Comparison of ENCODE assay signal across 8 mouse cellular contexts in genomic region chr12:99153664-99154063, GRCm38 (mm10).
DNase-seq lines count a peak whose midpoint lies in the region; ATAC-seq and TF ChIP-seq lines count a peak whose summit lies in the region.

No protein-coding gene starts in this region.

- H3K4me1 ChIP-seq in forebrain, embryonic 13.5 days, result peaks cover 13% of the 10 kb centered on the region
- H3K4me1 ChIP-seq in midbrain, embryonic 10.5 days, result peaks cover 11% of the 10 kb centered on the region; the same call in 1 of the 2 replicates
- H3K4me1 ChIP-seq in stomach, postnatal 0 days (replicated peaks; ENCODE audit: control insufficient read depth, insufficient read depth), result no peaks in the 10 kb centered on the region

- H3K27me3 ChIP-seq in forebrain, embryonic 13.5 days, result no peaks in the 10 kb centered on the region
- H3K27me3 ChIP-seq in midbrain, embryonic 10.5 days (ENCODE audit: low read depth, poor library complexity, severe bottlenecking), result no peaks in the 10 kb centered on the region
- H3K27me3 ChIP-seq in stomach, postnatal 0 days (ENCODE audit: control insufficient read depth, insufficient read depth, low read length), result no peaks in the 10 kb centered on the region

- peak overlapping the region; percentile 37 for H3K4me2 ChIP-seq in forebrain, embryonic 13.5 days
- H3K4me2 ChIP-seq in stomach, postnatal 0 days (replicated peaks; ENCODE audit: low read depth), result no peak overlapping the region

- 24% methylated on average over 10 of the region's 10 CpGs for WGBS in forebrain, embryonic 13.5 days
- WGBS in midbrain, embryonic 10.5 days, result 81% methylated on average over 10 of the region's 10 CpGs
- WGBS in stomach, postnatal 0 days, result 37% methylated on average over 10 of the region's 10 CpGs

- H3K9me3 ChIP-seq in forebrain, embryonic 13.5 days (replicated peaks), result peaks cover 10% of the 10 kb centered on the region; the same call in 1 of the 2 replicates
- peaks cover 9% of the 10 kb centered on the region; the same call in 1 of the 2 replicates for H3K9me3 ChIP-seq in midbrain, embryonic 10.5 days (replicated peaks)
- H3K9me3 ChIP-seq in stomach, postnatal 0 days (ENCODE audit: control insufficient read depth, low read length), result no peaks in the 10 kb centered on the region

- H3K4me3 ChIP-seq in forebrain, embryonic 13.5 days, result no peak overlapping the region
- no peak overlapping the region for H3K4me3 ChIP-seq in midbrain, embryonic 10.5 days
- no peak overlapping the region for H3K4me3 ChIP-seq in stomach, postnatal 0 days (ENCODE audit: low read depth, low read length)

- H3K9ac ChIP-seq in forebrain, embryonic 13.5 days, result no peak overlapping the region
- no peak overlapping the region for H3K9ac ChIP-seq in stomach, postnatal 0 days (ENCODE audit: low read length)

- peak; percentile 29 for DNase-seq in right cerebral cortex, postnatal 14 days
- no peak for DNase-seq in right cerebral cortex, postnatal 25 days
- no peak for DNase-seq in midbrain, embryonic 10.5 days (ENCODE audit: low spot score)
- DNase-seq in stomach, postnatal 0 days (ENCODE audit: low spot score), result peak; percentile 21
- DNase-seq in heart, adult 18-20 months, result no peak
- no peak for DNase-seq in left cerebral cortex, adult 11 months (ENCODE audit: low spot score)
- DNase-seq in heart, adult 9 months (ENCODE audit: low spot score in 2 of 2), result no peak

- no peaks in the 10 kb centered on the region for H3K36me3 ChIP-seq in forebrain, embryonic 13.5 days (ENCODE audit: poor library complexity, severe bottlenecking)
- H3K36me3 ChIP-seq in midbrain, embryonic 10.5 days, result no peaks in the 10 kb centered on the region
- no peaks in the 10 kb centered on the region for H3K36me3 ChIP-seq in stomach, postnatal 0 days (ENCODE audit: control insufficient read depth, insufficient read depth, low read length)

- TF ChIP-seq EP300 in stomach, postnatal 0 days (optimal IDR thresholded peaks at IDR 0.05), result no peak

- H3K27ac ChIP-seq in forebrain, embryonic 13.5 days, result peak overlapping the region; percentile 28; the same call in 1 of the 2 replicates
- peak overlapping the region; percentile 55; the same call in 1 of the 2 replicates for H3K27ac ChIP-seq in midbrain, embryonic 10.5 days (replicated peaks)
- H3K27ac ChIP-seq in stomach, postnatal 0 days (replicated peaks), result no peak overlapping the region

- ATAC-seq in forebrain, embryonic 13.5 days, result peak; percentile 58; the same call in 1 of the 2 replicates
- no peak for ATAC-seq in stomach, postnatal 0 days (ENCODE audit: low FRiP score, low TSS enrichment)

- no peak for TF ChIP-seq CTCF in stomach, postnatal 0 days (IDR thresholded peaks at IDR 0.05; ENCODE audit: low read depth)

Comparison
In these comparisons a context has a peak if more than half of its experiments do, and no peak if none do; other contexts are left out.
1. DNase-seq: peak in right cerebral cortex, postnatal 14 days (single experiment) and stomach, postnatal 0 days (single experiment); none in right cerebral cortex, postnatal 25 days (single experiment), midbrain, embryonic 10.5 days (single experiment), heart, adult 18-20 months (0 of 2), left cerebral cortex, adult 11 months (single experiment) and heart, adult 9 months (0 of 2).